Mouse (Mus musculus) intestine, embryonic 16.5 days (tissue): Measurements from ENCODE around the gene Snx21. TPM values are rescaled to one million over a fixed set of nuclear protein-coding genes. Genes with fewer than 3 reads are reported as not detected.
A peak's percentile ranks its signal among the peaks of the same experiment; 100 is the strongest.

Experiments used
- ATAC-seq: fragments of 200-750 bp; cut with Nextera tagmentation; 2 replicates; pipeline ENCODE4 v1.8.0; 2017; ENCODE audit warnings: moderate TSS enrichment, moderate library complexity
- H3K27ac ChIP-seq: fragments of 300-500 bp; sonication (generic); 2 replicates; pipeline ENCODE4 v1.5.1; 2014; ENCODE audit warnings: mild to moderate bottlenecking, low read length
- H3K27me3 ChIP-seq: fragments of 300-500 bp; sonication (generic); replicated peaks from 2 replicates; pipeline ENCODE4 v1.6.1; 2014; ENCODE audit warnings: low read length, control low read depth, mixed read lengths; ENCODE audit not compliant: control insufficient read depth, insufficient read depth
- H3K36me3 ChIP-seq: fragments of 300-500 bp; sonication (generic); 2 replicates; pipeline ENCODE4 v1.6.1; 2014; ENCODE audit warnings: low read length, control low read depth; ENCODE audit not compliant: control insufficient read depth, insufficient read depth
- H3K4me1 ChIP-seq: fragments of 300-500 bp; sonication (generic); 2 replicates; pipeline ENCODE4 v1.6.1; 2014; ENCODE audit warnings: low read length, control low read depth, mixed read lengths; ENCODE audit not compliant: control insufficient read depth, insufficient read depth
- H3K4me2 ChIP-seq: fragments of 300-500 bp; sonication (generic); 2 replicates; pipeline ENCODE4 v1.6.1; 2014; ENCODE audit warnings: low read depth, low read length, control low read depth
- H3K4me3 ChIP-seq: fragments of 300-500 bp; sonication (generic); 2 replicates; pipeline ENCODE4 v1.5.1; 2014; ENCODE audit warnings: mild to moderate bottlenecking, low read length
- H3K9ac ChIP-seq: fragments of 300-500 bp; sonication (generic); 2 replicates; pipeline ENCODE4 v1.6.1; 2014; ENCODE audit warnings: low read depth, low read length
- H3K9me3 ChIP-seq: fragments of 300-500 bp; sonication (generic); 2 replicates; pipeline ENCODE4 v1.6.1; 2016; ENCODE audit warnings: low read length, control low read depth; ENCODE audit not compliant: control insufficient read depth
- WGBS: fragments of 180-500 bp; shearing (Covaris S2); extraction: QIAGEN DNeasy Blood & Tissue Kit; methylation state at CpG from one replicate; pipeline ENCODE4 v1.1.7; 2014; 5-methylcytosine and 5-hydroxymethylcytosine counted together
- polyA plus RNA-seq: library from polyadenylated mRNA; unstranded; fragments of >200 nt; fragmentation: Nextera tagmentation; extraction: Ambion mirVana; gene quantifications from 2 replicates; pipeline ENCODE4 v1.2.1, GENCODE M21; 2015

Gene Snx21
- polyA plus RNA-seq, 1 experiment from 2014 or later: 19.6 TPM

DNA sequence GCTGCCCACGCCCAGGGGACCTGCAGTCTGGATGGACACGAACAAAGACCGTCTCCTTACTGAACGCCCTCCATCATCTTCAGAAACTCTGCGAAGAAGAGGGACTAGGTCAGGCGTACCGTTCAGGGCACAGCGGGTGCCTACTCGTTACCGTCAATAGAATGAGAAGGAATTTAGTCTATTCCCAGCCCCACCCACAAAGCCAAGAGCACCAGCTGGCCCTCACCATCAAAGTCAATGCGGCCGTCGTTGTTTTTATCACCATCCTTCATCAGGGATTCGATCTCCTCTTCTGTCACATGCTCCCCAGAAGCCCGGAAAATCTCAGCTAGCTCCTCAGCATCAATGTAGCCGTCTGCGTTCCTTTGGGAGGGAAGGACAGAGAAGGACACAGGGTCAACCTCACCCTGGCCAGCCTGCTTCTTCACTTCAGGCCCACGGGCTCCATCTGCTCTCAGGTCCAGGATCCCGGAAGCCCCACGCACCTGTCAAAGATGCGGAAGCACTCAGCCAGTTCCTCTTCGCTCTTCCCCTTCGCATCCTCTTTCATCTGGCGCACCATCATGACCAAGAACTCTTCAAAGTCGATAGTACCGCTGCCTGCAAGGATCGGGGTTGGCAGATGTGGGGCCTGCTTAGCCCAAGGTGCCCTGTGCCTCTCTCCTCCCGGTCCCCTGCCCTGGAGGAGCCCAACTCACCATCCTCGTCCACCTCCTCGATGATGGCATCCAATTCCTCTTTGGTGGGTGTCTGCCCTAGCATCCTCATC, 8.2 kb upstream of the Snx21 start:
- H3K36me3 ChIP-seq: no peaks in the 10 kb centered on the region
- 81% methylated on average over 30 of the region's 30 CpGs for WGBS
- no peak for ATAC-seq
- H3K9me3 ChIP-seq: no peaks in the 10 kb centered on the region
- no peak overlapping the region for H3K9ac ChIP-seq
- peaks cover 2% of the 10 kb centered on the region; the same call in 1 of the 2 replicates for H3K27me3 ChIP-seq
- no peak overlapping the region for H3K27ac ChIP-seq
- H3K4me1 ChIP-seq: peaks cover 3% of the 10 kb centered on the region
- H3K4me2 ChIP-seq: no peak overlapping the region
- no peak overlapping the region for H3K4me3 ChIP-seq

DNA sequence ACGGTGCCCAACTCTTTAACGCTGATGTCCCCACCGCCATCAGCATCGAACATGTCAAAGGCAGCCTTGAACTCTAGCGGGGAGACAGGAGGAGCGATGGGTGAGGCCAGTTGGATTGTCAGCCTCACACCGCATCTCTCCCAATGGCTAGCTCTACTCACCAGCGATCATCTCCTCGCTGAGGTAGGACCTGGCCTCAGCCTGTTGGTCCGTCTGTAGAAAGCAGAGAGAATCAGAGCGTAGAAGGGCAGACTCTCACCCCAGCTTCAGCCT, 7.7 kb upstream of the Snx21 start:
- peaks cover 2% of the 10 kb centered on the region; the same call in 1 of the 2 replicates for H3K27me3 ChIP-seq
- no peak for ATAC-seq
- no peak overlapping the region for H3K9ac ChIP-seq
- H3K36me3 ChIP-seq: no peaks in the 10 kb centered on the region
- H3K4me3 ChIP-seq: no peak overlapping the region
- no peak overlapping the region for H3K27ac ChIP-seq
- peaks cover 3% of the 10 kb centered on the region; the same call in 1 of the 2 replicates for H3K4me1 ChIP-seq
- H3K4me2 ChIP-seq: no peak overlapping the region
- WGBS: 93% methylated on average over 11 of the region's 11 CpGs
- H3K9me3 ChIP-seq: no peaks in the 10 kb centered on the region

- no peak for ATAC-seq
- Histone ChIP-seq H3K4me3 (no peak overlapping the region), H3K27ac (no peak overlapping the region), H3K4me1 (peaks cover under 1% of the 10 kb centered on the region; the same call in 1 of the 2 replicates), H3K27me3 (peaks cover 2% of the 10 kb centered on the region; the same call in 1 of the 2 replicates), H3K9ac (no peak overlapping the region), H3K9me3 (no peaks in the 10 kb centered on the region), H3K36me3 (no peaks in the 10 kb centered on the region), H3K4me2 (no peak overlapping the region)
- 81% methylated on average over 7 of the region's 7 CpGs for WGBS
Observed at GRCm38 (mm10) chr2:164778809-164779208, 6.8 kb upstream of the Snx21 start.

DNA sequence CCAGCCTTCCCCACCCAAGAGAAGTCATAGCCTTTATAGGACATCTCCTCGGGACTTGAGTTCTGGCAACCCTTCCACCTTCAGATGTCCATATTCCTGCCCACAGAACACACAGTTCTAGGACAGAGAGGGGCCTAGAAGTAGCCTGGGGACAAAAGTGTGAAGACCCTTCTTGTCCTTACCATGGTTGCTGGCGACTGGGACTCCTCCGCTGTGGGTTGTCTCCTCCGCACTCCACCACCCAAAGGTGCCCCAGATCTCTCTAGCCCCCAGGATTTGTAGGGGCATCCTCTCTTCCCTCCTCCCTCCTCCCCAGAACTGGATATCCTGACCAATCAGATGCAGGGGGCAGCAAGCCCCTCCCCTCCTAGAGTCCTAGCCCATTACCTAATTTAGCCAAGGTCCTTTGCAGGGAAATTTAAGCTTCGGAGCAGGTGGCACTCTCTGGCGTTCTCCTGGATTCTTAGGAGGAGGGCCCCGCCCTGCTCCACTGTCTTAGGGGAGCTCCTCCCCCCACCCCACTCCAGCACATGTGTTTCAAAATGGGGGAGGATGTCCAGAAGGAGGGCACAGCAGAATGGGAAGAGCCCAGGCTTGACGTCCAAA, 6.0 kb upstream of the Snx21 start, which contains the start of gene Tnnc2:
Gene Tnnc2 (minus strand): TSS at position 487 of the 606 bp plus-strand sequence.
- Histone ChIP-seq H3K27ac (no peak within 1 kb of the TSS), H3K4me3 (no peak within 1 kb of the TSS), H3K4me1 (0 out of 2 replicates have a peak, but pooled peaks cover under 1% of the 10 kb centered on the region), H3K27me3 (peaks cover 2% of the 10 kb centered on the region; the same call in 1 of the 2 replicates), H3K9me3 (no peaks in the 10 kb centered on the region), H3K4me2 (no peak within 1 kb of the TSS), H3K36me3 (no peaks in the 10 kb centered on the region), H3K9ac (no peak within 1 kb of the TSS)
- no peak for ATAC-seq
- 64% methylated on average over 8 of the region's 8 CpGs for WGBS

DNA sequence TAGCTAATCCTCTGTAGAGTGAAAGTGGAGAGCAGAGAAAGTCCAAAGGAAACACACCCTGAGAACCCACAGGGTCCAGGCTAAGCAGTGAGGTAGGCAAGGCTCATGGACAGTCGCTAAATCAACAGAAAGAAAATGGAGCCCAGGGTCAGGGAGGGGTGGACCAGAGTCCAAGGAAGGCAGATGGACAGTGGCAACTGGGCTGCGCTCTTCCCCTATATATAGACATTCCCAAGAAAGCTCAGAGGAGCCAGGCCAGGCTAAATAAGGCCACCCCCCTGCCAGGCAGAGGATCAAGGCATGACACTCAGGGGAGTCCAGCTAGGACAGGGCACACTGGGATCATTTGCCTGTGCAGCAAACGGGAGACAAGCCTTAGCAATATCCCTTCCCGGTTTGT, 3.7 kb upstream of the Snx21 start:
- no peak for ATAC-seq
- 77% methylated on average over 4 of the region's 4 CpGs for WGBS
- Histone ChIP-seq H3K4me2 (no peak overlapping the region), H3K27me3 (peaks cover 1% of the 10 kb centered on the region; the same call in 1 of the 2 replicates), H3K36me3 (no peaks in the 10 kb centered on the region), H3K9me3 (no peaks in the 10 kb centered on the region), H3K9ac (no peak overlapping the region), H3K4me1 (peaks cover 8% of the 10 kb centered on the region), H3K4me3 (no peak overlapping the region), H3K27ac (no peak overlapping the region)

DNA sequence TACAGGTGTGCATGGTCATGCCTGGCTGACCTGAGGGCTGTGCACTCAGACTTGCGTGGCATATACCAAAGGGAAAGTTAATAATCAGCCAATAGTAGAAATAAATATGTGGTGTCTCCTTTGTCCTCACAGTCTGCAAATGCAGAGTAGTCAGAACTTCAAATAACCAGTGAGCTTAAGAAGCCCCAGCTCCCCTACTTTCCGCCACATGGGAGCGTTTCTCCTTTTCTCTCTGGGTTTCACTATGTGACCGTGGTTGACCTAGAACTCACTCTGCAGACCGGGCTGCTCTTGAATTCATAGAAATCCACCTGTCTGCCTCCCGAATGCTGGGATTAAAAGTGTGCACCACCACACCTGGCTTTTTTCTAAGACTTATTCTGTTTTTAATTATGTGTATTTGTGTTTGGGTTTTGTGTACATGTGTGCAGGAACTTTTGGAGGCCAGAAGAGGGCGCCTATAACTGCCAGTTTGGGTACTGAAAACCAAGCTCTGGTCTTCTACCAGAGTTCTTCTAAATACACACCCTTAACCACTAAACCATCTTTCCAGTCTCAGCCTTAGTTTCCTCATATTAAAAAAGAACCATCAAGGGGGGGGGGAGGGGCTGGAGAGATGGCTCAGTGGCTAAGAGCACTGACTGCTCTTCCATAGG, 1.6 kb upstream of the Snx21 start:
- 75% methylated on average over 7 of the region's 7 CpGs for WGBS
- Histone ChIP-seq H3K4me2 (no peak overlapping the region), H3K36me3 (0 out of 2 replicates have a peak, but pooled peaks cover 3% of the 10 kb centered on the region)

DNA sequence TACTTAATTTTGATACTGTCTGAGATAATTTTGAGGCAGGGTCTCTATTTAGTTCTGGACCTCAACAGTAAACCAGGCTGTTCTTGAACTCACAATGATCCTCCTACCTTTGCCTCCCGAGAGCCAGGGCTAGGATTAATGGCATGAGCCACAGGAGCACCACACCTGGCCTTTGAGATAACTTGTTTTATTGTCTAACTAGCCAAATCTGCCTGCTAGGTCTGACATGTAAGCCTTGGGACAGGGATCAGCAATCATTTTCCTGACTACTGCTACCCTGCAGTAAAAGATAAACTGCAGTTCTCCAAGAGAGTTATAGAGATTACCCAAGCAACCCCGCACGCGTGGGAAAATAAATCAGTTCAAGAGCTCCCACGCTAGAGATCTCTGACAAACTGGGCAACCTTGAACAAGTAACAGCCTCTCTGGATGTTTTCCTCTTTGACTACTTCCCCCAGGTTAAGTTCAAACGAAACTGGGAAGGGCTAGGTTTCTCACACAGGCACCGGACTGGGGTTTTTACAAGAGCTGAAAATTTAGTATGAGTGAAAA, 678 bp upstream of the Snx21 start:
- H3K9ac ChIP-seq: peak overlapping the region; percentile 87
- ATAC-seq: 0 out of 2 replicates have a peak, but pooled peaks have one; percentile 0
- no peaks in the 10 kb centered on the region for H3K27me3 ChIP-seq
- peak overlapping the region; percentile 96 for H3K27ac ChIP-seq
- no peaks in the 10 kb centered on the region for H3K9me3 ChIP-seq
- peaks cover 20% of the 10 kb centered on the region for H3K4me1 ChIP-seq
- peak overlapping the region; percentile 64 for H3K4me2 ChIP-seq
- H3K36me3 ChIP-seq: 0 out of 2 replicates have a peak, but pooled peaks cover 3% of the 10 kb centered on the region
- H3K4me3 ChIP-seq: peak overlapping the region; percentile 66
- WGBS: 3% methylated on average over 7 of the region's 7 CpGs

More for the DNA sequence above, 1.6 kb upstream of the Snx21 start:
- H3K9me3 ChIP-seq: no peaks in the 10 kb centered on the region
- peaks cover 20% of the 10 kb centered on the region for H3K4me1 ChIP-seq
- H3K27ac ChIP-seq: no peak overlapping the region
- H3K9ac ChIP-seq: no peak overlapping the region
- ATAC-seq: no peak
- no peaks in the 10 kb centered on the region for H3K27me3 ChIP-seq
- H3K4me3 ChIP-seq: no peak overlapping the region

GRCm38 (mm10) chr2:164786388-164786885, 814 bp downstream of the Snx21 start:
- H3K27ac ChIP-seq: peak overlapping the region; percentile 96
- H3K4me1 ChIP-seq: peaks cover 20% of the 10 kb centered on the region
- no peaks in the 10 kb centered on the region for H3K27me3 ChIP-seq
- H3K36me3 ChIP-seq: peaks cover 9% of the 10 kb centered on the region; the same call in 1 of the 2 replicates
- peak overlapping the region; percentile 87 for H3K9ac ChIP-seq
- H3K4me2 ChIP-seq: peak overlapping the region; percentile 64
- peak; percentile 19 for ATAC-seq
- H3K4me3 ChIP-seq: peak overlapping the region; percentile 66
- H3K9me3 ChIP-seq: no peaks in the 10 kb centered on the region
- 11% methylated on average over 15 of the region's 15 CpGs for WGBS

DNA sequence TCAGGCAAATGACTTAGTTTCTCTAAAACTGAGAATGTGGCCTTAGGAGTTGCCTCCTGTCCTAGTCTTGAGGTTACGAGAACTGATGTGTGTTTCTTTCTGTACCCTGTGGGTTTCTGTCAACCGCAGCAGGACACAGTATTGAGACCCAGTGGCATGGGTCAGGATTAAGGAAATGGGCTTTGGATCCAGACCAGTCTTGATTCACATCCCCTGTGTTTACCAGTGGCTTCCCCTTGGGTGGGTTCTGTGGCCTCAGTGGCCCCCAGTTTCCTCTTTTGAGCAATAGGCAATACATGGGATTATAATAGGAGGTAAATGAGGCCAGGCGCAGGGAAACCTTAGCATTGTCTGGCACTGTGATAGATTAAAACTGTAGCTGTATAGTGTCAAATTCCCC, 1.4 kb downstream of the Snx21 start:
- H3K27ac ChIP-seq: peak overlapping the region; percentile 96
- H3K4me3 ChIP-seq: peak overlapping the region; percentile 66
- no peaks in the 10 kb centered on the region for H3K27me3 ChIP-seq
- H3K36me3 ChIP-seq: peaks cover 15% of the 10 kb centered on the region; the same call in 1 of the 2 replicates
- no peak for ATAC-seq
- 83% methylated on average over 3 of the region's 3 CpGs for WGBS
- H3K9me3 ChIP-seq: no peaks in the 10 kb centered on the region
- H3K9ac ChIP-seq: peak overlapping the region; percentile 87
- H3K4me2 ChIP-seq: peak overlapping the region; percentile 64
- peaks cover 20% of the 10 kb centered on the region for H3K4me1 ChIP-seq
